Mouse (Mus musculus): ENCODE measurements around the gene Npdc1. TPM values are rescaled to one million over a fixed set of nuclear protein-coding genes. Genes with fewer than 3 reads are reported as not detected.
A peak's percentile ranks its signal among the peaks of the same experiment; 100 is the strongest.
"Not testable (repeated sequence)": the region's sequence is repeated elsewhere in the genome, so short reads cannot be mapped to it uniquely, and the experiment has no call there.

The Npdc1 gene
- polyA plus RNA-seq, 1 experiment from 2014 or later, result 52.4 TPM

- WGBS, result 77% methylated on average over 4 of the region's 4 CpGs
These were observed 4.8 kb downstream of the Npdc1 start for GRCm38 (mm10) chr2:25403994-25404393.

GRCm38 (mm10) chr2:25408908-25409307 lies 9.8 kb downstream of the Npdc1 start:
- Histone ChIP-seq H3K4me2 (replicated peaks; ENCODE audit: low read depth, low read length) (no peak overlapping the region), H3K4me3 (ENCODE audit: low read length) (no peak overlapping the region), H3K27ac (ENCODE audit: low read length) (no peak overlapping the region), H3K36me3 (ENCODE audit: insufficient read depth, low read length) (no peaks in the 10 kb centered on the region), H3K4me1 (ENCODE audit: insufficient read depth, low read length) (0 out of 2 replicates have a peak, but pooled peaks cover 2% of the 10 kb centered on the region), H3K9me3 (ENCODE audit: low read length) (no peaks in the 10 kb centered on the region), H3K27me3 (ENCODE audit: insufficient read depth, low read length) (peaks cover 7% of the 10 kb centered on the region; the same call in 1 of the 2 replicates), H3K9ac (replicated peaks; ENCODE audit: low read length) (no peak overlapping the region)
- 87% methylated on average over 10 of the region's 10 CpGs for WGBS
- ATAC-seq (ENCODE audit: low FRiP score, low TSS enrichment), result no peak

More at GRCm38 (mm10) chr2:25403994-25404393, 4.8 kb downstream of the Npdc1 start:
- H3K4me2 ChIP-seq (replicated peaks; ENCODE audit: low read depth, low read length), result peak overlapping the region; percentile 90
- no peaks in the 10 kb centered on the region for H3K36me3 ChIP-seq (ENCODE audit: insufficient read depth, low read length)
- peak overlapping the region; percentile 81; the same call in 1 of the 2 replicates for H3K4me3 ChIP-seq (ENCODE audit: low read length)
- H3K27ac ChIP-seq (ENCODE audit: low read length), result no peak overlapping the region
- no peaks in the 10 kb centered on the region for H3K9me3 ChIP-seq (ENCODE audit: low read length)
- H3K9ac ChIP-seq (replicated peaks; ENCODE audit: low read length), result no peak overlapping the region
- no peak for ATAC-seq (ENCODE audit: low FRiP score, low TSS enrichment)
- H3K4me1 ChIP-seq (ENCODE audit: insufficient read depth, low read length), result peaks cover 13% of the 10 kb centered on the region
- H3K27me3 ChIP-seq (ENCODE audit: insufficient read depth, low read length), result peaks cover 35% of the 10 kb centered on the region

- H3K9ac ChIP-seq (replicated peaks; ENCODE audit: low read length); H3K36me3 ChIP-seq (ENCODE audit: insufficient read depth, low read length); H3K27ac ChIP-seq (ENCODE audit: low read length); ATAC-seq (ENCODE audit: low FRiP score, low TSS enrichment); H3K27me3 ChIP-seq (ENCODE audit: insufficient read depth, low read length); H3K4me1 ChIP-seq (ENCODE audit: insufficient read depth, low read length); H3K4me3 ChIP-seq (ENCODE audit: low read length); H3K4me2 ChIP-seq (replicated peaks; ENCODE audit: low read depth, low read length); H3K9me3 ChIP-seq (ENCODE audit: low read length): not testable (repeated sequence)
These were observed 14.3 kb downstream of the Npdc1 start for GRCm38 (mm10) chr2:25413436-25413835.

- Histone ChIP-seq H3K9me3 (ENCODE audit: low read length) (no peaks in the 10 kb centered on the region), H3K4me3 (ENCODE audit: low read length) (no peak overlapping the region), H3K27ac (ENCODE audit: low read length) (no peak overlapping the region), H3K36me3 (ENCODE audit: insufficient read depth, low read length) (no peaks in the 10 kb centered on the region), H3K9ac (replicated peaks; ENCODE audit: low read length) (no peak overlapping the region), H3K4me1 (ENCODE audit: insufficient read depth, low read length) (no peaks in the 10 kb centered on the region), H3K27me3 (ENCODE audit: insufficient read depth, low read length) (no peaks in the 10 kb centered on the region), H3K4me2 (replicated peaks; ENCODE audit: low read depth, low read length) (no peak overlapping the region)
- 29% methylated on average over 3 of the region's 3 CpGs for WGBS
- ATAC-seq (ENCODE audit: low FRiP score, low TSS enrichment), result no peak
These were observed 18.3 kb downstream of the Npdc1 start for GRCm38 (mm10) chr2:25417426-25417825.

GRCm38 (mm10) chr2:25421896-25422295 lies 22.7 kb downstream of the Npdc1 start:
- no peak overlapping the region for H3K4me3 ChIP-seq (ENCODE audit: low read length)
- H3K4me2 ChIP-seq (replicated peaks; ENCODE audit: low read depth, low read length), result no peak overlapping the region
- H3K36me3 ChIP-seq (ENCODE audit: insufficient read depth, low read length), result no peaks in the 10 kb centered on the region
- 22% methylated on average over 3 of the region's 3 CpGs for WGBS
- peak; percentile 44; the same call in 1 of the 2 replicates for ATAC-seq (ENCODE audit: low FRiP score, low TSS enrichment)
- peaks cover 12% of the 10 kb centered on the region; the same call in 1 of the 2 replicates for H3K27me3 ChIP-seq (ENCODE audit: insufficient read depth, low read length)
- H3K4me1 ChIP-seq (ENCODE audit: insufficient read depth, low read length), result no peaks in the 10 kb centered on the region
- H3K9me3 ChIP-seq (ENCODE audit: low read length), result no peaks in the 10 kb centered on the region
- H3K9ac ChIP-seq (replicated peaks; ENCODE audit: low read length), result no peak overlapping the region
- no peak overlapping the region for H3K27ac ChIP-seq (ENCODE audit: low read length)

- 55% methylated on average over 17 of the region's 17 CpGs for WGBS
- Histone ChIP-seq H3K9me3 (ENCODE audit: low read length) (no peaks in the 10 kb centered on the region), H3K4me1 (ENCODE audit: insufficient read depth, low read length) (no peaks in the 10 kb centered on the region), H3K4me2 (replicated peaks; ENCODE audit: low read depth, low read length) (no peak within 1 kb of the TSS), H3K27me3 (ENCODE audit: insufficient read depth, low read length) (peaks cover 12% of the 10 kb centered on the region; the same call in 1 of the 2 replicates), H3K36me3 (ENCODE audit: insufficient read depth, low read length) (no peaks in the 10 kb centered on the region), H3K27ac (ENCODE audit: low read length) (no peak within 1 kb of the TSS), H3K9ac (replicated peaks; ENCODE audit: low read length) (0 out of 2 replicates have a peak within 1 kb of the TSS, but pooled peaks have one; percentile 6), H3K4me3 (ENCODE audit: low read length) (no peak within 1 kb of the TSS)
- ATAC-seq (ENCODE audit: low FRiP score, low TSS enrichment), result no peak
These were observed 23.6 kb downstream of the Npdc1 start, which contains the start of gene Fut7 for GRCm38 (mm10) chr2:25422587-25423410. Fut7 (plus strand) TSS chr2:25423267.

- H3K9ac ChIP-seq (replicated peaks; ENCODE audit: low read length), result 0 out of 2 replicates have a peak overlapping the region, but pooled peaks have one; percentile 6
- H3K4me1 ChIP-seq (ENCODE audit: insufficient read depth, low read length), result peaks cover 4% of the 10 kb centered on the region; the same call in 1 of the 2 replicates
- H3K27ac ChIP-seq (ENCODE audit: low read length), result no peak overlapping the region
- H3K4me3 ChIP-seq (ENCODE audit: low read length), result no peak overlapping the region
- no peak for ATAC-seq (ENCODE audit: low FRiP score, low TSS enrichment)
- H3K27me3 ChIP-seq (ENCODE audit: insufficient read depth, low read length), result peaks cover 12% of the 10 kb centered on the region; the same call in 1 of the 2 replicates
- WGBS, result 25% methylated on average over 1 of the region's 1 CpGs
- no peaks in the 10 kb centered on the region for H3K9me3 ChIP-seq (ENCODE audit: low read length)
- H3K4me2 ChIP-seq (replicated peaks; ENCODE audit: low read depth, low read length), result no peak overlapping the region
- H3K36me3 ChIP-seq (ENCODE audit: insufficient read depth, low read length), result no peaks in the 10 kb centered on the region
These were observed 24.5 kb downstream of the Npdc1 start for GRCm38 (mm10) chr2:25423626-25424025.

- no peak overlapping the region for H3K4me2 ChIP-seq (replicated peaks; ENCODE audit: low read depth, low read length)
- H3K27ac ChIP-seq (ENCODE audit: low read length), result no peak overlapping the region
- H3K36me3 ChIP-seq (ENCODE audit: insufficient read depth, low read length), result no peaks in the 10 kb centered on the region
- H3K4me3 ChIP-seq (ENCODE audit: low read length), result no peak overlapping the region
- no peak overlapping the region for H3K9ac ChIP-seq (replicated peaks; ENCODE audit: low read length)
- H3K4me1 ChIP-seq (ENCODE audit: insufficient read depth, low read length), result peaks cover 20% of the 10 kb centered on the region
- no peak for ATAC-seq (ENCODE audit: low FRiP score, low TSS enrichment)
- H3K27me3 ChIP-seq (ENCODE audit: insufficient read depth, low read length), result peaks cover 16% of the 10 kb centered on the region; the same call in 1 of the 2 replicates
- 47% methylated on average over 27 of the region's 27 CpGs for WGBS
- H3K9me3 ChIP-seq (ENCODE audit: low read length), result no peaks in the 10 kb centered on the region
These were observed 26.3 kb downstream of the Npdc1 start for GRCm38 (mm10) chr2:25425481-25425880.

- Histone ChIP-seq H3K4me2 (replicated peaks; ENCODE audit: low read depth, low read length) (no peak overlapping the region), H3K9me3 (ENCODE audit: low read length) (no peaks in the 10 kb centered on the region), H3K4me1 (ENCODE audit: insufficient read depth, low read length) (peaks cover 32% of the 10 kb centered on the region), H3K4me3 (ENCODE audit: low read length) (no peak overlapping the region), H3K36me3 (ENCODE audit: insufficient read depth, low read length) (no peaks in the 10 kb centered on the region), H3K9ac (replicated peaks; ENCODE audit: low read length) (no peak overlapping the region), H3K27ac (ENCODE audit: low read length) (no peak overlapping the region), H3K27me3 (ENCODE audit: insufficient read depth, low read length) (peaks cover 16% of the 10 kb centered on the region; the same call in 1 of the 2 replicates)
- WGBS, result 25% methylated on average over 5 of the region's 5 CpGs
- no peak for ATAC-seq (ENCODE audit: low FRiP score, low TSS enrichment)
These were observed 27.6 kb downstream of the Npdc1 start for GRCm38 (mm10) chr2:25426721-25427191.

GRCm38 (mm10) chr2:25427256-25427655 lies 28.1 kb downstream of the Npdc1 start:
- ATAC-seq (ENCODE audit: low FRiP score, low TSS enrichment), result no peak
- Histone ChIP-seq H3K9me3 (ENCODE audit: low read length) (no peaks in the 10 kb centered on the region), H3K9ac (replicated peaks; ENCODE audit: low read length) (no peak overlapping the region), H3K4me2 (replicated peaks; ENCODE audit: low read depth, low read length) (no peak overlapping the region), H3K27ac (ENCODE audit: low read length) (no peak overlapping the region), H3K27me3 (ENCODE audit: insufficient read depth, low read length) (peaks cover 16% of the 10 kb centered on the region; the same call in 1 of the 2 replicates), H3K4me1 (ENCODE audit: insufficient read depth, low read length) (peaks cover 32% of the 10 kb centered on the region), H3K4me3 (ENCODE audit: low read length) (no peak overlapping the region), H3K36me3 (ENCODE audit: insufficient read depth, low read length) (no peaks in the 10 kb centered on the region)
- WGBS, result 89% methylated on average over 5 of the region's 5 CpGs

Measured in kidney, embryonic 16.5 days (tissue).